Mouse (Mus musculus): ENCODE results near the gene Ncmap.
"Not testable (repeated sequence)": the region's sequence is repeated elsewhere in the genome, so short reads cannot be mapped to it uniquely, and the experiment has no call there.

The Ncmap gene

GRCm38 (mm10) chr4:135397551-135397950 is 476 bp downstream of the Ncmap start:
- DNase-seq, result no peak

- DNase-seq, result no peak
These were observed 1.7 kb downstream of the Ncmap start for GRCm38 (mm10) chr4:135396303-135396702.

DNA sequence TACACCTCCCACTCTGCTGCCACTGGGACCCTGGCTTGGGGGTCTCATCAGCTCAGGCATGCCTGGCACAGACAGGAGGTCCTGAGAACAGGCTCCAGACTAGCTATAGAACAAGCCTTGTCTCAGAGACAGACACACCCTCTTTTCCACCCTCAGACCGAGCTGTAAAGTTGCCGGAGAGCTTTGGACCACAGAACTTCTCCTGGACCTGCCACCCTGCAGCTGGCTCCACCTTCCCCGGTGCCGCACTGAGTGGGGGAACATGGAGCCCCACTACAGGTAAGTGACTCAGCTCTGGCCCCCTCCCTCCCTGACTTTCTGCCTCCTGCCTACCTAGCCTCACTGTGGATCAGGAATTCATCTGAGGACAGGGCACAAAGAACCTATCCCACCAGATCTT is 2.7 kb downstream of the Ncmap start:
- no peak for DNase-seq

DNA sequence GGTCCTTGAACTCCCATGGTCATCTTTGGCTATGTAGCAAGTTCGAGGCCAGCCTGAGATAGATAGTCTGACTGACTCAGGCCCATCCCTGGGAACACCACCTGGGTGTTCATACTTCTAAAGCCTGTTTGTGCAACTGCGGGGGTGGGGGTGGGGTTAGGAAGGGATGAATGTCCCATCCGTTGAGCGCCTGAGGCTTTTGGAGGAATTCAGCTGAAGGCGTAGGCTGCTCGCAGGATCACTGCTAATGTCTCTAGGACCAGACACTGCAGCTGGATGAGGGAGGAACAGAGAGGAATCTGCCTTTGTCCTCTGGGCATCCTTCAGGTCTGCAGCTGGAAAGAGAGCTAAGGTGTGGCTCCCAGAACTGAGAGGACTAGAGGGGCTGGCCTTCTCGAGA is 3.4 kb downstream of the Ncmap start:
- no peak for DNase-seq

GRCm38 (mm10) chr4:135393381-135393780 is 4.6 kb downstream of the Ncmap start:
- DNase-seq, result no peak

GRCm38 (mm10) chr4:135392801-135393200 is 5.2 kb downstream of the Ncmap start:
- DNase-seq, result no peak

DNA sequence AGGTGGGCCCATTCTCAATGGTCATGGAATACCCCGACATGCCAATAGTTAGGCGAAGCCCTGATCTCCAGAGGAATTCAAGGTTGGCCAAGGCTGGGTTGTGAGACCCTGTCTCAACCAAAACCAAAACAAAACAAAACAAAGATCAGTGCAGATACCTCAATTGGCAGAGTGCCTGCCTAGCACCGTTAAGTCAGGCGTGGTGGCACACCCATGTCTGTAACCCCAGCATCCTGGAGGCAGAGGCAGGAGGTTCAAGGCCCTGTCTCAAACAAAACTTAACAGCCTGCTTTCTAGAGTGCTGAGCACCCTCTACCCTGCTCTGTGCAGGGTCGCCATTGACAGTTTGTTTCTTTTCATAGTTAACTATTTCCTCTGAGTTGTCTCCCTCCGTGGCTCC is 7.0 kb downstream of the Ncmap start:
- DNase-seq, result no peak

- DNase-seq, result no peak
These were observed 12.4 kb downstream of the Ncmap start for GRCm38 (mm10) chr4:135385614-135386013.

- peak; percentile 48 to 56 for DNase-seq
These were observed 15.7 kb downstream of the Ncmap start for GRCm38 (mm10) chr4:135382316-135382715.

GRCm38 (mm10) chr4:135381355-135381754 is 16.7 kb downstream of the Ncmap start:
- DNase-seq, result no peak

DNA sequence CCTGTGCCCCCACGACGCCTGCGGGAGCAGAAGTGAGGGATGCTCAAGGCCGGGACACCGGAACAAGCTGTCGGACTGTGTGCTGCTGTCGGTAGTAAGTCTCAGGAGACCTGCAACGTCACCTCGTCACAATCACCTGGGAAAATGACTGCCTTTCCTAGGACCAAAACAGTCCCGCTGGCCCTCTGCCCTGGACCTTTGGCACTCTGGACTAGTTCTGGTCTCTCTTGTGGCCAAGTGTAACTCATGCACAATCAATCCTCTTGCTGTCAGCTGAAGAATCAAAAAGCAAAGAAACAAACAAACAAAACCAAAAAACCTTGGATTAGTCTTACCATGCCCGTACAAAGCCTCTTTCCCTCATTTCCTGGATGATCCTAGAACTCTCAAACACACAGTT is 20.8 kb downstream of the Ncmap start:
- DNase-seq, result no peak

- no peak for DNase-seq
These were observed 22.6 kb downstream of the Ncmap start for GRCm38 (mm10) chr4:135375444-135375843.

DNA sequence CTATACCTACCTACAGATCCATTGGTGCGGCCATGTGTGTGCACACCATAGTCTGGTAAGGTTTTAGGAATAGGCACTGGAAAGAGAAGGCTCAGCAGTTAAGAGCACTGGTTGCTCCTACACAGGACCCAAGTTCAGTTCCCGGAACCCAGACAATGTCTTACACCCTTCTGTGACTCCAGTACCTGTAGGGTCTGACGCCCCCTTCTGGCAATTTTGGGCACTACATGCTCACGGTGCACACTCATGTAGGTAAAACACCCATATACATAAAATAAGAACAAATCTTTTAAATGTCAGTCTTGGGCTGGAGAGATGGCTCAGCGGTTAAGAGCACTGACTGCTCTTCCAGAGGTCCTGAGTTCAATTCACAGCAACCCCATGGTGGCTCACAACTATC is 24.7 kb downstream of the Ncmap start:
- DNase-seq, result no peak

DNA sequence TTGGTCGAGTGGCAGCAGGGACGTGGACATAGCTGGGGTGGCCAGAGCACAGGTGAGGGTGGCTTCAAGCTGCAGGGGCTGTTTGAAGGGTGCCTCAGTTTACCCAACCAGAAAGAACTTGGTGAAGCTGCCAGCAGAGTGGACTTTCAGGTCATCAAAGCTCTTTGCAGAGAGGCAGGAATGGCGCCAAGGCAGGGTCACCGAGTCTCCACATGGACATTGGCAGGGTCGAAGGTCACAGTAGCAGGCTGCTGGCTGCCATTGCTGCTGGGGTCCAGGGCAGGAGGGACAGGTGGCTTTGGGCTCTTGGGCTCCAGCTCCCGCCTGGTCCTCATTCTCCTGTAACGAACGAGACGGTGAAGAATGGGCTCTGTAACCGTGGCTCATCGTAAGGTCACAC is 27.7 kb downstream of the Ncmap start:
- no peak for DNase-seq

DNA sequence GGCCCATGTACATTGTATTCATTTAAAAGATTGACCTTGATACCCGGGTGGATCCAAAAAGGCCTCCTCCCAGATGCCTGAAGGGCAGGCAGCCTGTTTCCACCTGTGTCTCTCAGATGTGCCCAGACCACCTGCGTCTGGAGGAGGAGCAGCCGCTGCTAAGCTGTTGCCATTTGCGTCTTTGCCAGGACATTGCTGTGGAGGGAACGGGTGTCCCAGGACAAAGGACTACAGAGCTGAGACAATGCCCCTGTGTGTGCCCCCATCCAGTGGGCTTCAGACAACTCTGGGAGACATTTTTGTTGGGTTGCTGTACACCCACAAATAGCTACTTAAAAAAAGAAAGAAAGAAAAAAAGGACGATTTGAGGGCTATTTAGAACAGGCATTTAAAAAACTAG is 35.2 kb downstream of the Ncmap start:
- DNase-seq, result no peak

GRCm38 (mm10) chr4:135361722-135362121 is 36.3 kb downstream of the Ncmap start:
- DNase-seq, result no peak

DNA sequence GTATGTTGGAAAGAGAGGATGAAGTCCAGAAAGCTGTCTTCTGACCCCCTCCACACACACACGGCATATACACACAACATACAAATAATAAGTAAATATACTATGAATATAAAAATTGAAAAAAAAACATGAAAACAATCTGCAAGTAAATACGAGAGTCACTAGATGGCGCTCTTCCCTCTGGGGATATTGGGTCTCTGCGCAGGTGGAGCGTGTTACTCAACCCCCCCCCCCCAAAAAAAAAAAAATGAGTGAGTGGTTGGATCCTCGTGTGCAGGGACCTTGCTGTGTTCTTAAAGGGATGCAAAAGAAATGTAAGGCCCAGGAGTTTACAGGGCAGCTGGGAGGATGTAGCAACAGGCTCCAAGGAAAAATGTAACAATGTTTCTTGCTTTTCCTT is 39.3 kb downstream of the Ncmap start:
- peak in 1 of 2 experiments; percentile 20 for DNase-seq

DNA sequence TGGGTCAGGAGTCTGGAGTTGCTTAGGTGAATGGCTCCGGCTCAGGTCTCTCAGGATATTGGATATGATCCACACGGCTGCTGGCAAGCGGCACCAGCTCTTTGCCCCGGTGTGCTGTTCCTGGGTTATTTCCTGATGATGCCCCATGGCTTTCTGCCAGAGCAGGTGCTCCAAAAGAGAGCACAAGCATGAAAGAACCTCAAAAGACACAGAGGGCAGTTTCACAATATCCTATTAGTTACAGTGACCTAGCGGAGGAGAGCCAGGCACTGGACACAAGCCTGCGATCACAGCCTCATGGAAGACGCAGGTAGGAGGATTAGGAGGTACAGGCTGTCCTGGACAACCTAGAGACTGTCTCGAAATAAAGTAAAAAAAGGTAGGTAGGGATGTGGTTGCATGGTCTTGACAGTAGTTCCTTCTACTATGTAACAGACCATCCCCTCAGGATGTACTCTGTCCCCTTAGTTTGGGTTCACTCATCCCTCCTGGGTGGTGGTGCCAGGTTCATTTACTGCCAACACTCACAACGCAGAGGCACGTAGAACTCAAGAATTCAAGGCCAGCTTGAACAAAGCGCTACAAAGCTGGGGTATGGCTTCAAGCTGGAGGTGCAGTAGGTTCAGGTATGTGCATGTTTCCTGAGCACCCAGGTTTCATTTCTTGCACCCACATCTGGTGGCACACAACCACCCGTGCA is 40.7 kb downstream of the Ncmap start:
- DNase-seq, result peak; percentile 38 to 62

- DNase-seq, result peak in 1 of 2 experiments; percentile 10
These were observed 42.0 kb downstream of the Ncmap start for GRCm38 (mm10) chr4:135355886-135356550.

DNA sequence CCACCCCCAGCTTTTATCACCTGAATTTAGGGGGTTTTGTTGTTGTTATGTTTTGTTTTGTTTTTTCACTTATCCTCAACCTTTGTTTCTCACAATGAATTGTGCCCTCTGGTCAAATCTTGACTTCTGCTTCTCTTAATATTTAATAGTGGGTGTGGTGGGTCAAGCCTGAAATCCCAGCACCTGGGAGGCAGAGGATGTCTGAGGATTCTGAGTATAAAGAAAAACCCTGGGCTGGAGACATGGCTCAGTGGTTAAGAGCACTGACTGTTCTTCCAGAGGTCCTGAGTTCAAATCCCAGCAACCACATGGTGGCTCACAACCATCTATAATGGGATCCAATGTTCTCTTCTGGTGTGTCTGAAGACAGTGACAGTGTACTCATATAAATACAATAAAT is 43.3 kb downstream of the Ncmap start:
- DNase-seq, result not testable (repeated sequence)

GRCm38 (mm10) chr4:135353794-135354450 is 44.1 kb downstream of the Ncmap start:
- peak in 1 of 2 experiments; percentile 10 for DNase-seq

- peak; percentile 97 to 98 for DNase-seq
These were observed 44.8 kb downstream of the Ncmap start, which contains the start of gene Srrm1 for GRCm38 (mm10) chr4:135353066-135353793. Srrm1 (minus strand) TSS chr4:135353321.

All from lung, adult 18-20 months (tissue).